Mouse (Mus musculus): ENCODE data around the gene Trem2.

DNA sequence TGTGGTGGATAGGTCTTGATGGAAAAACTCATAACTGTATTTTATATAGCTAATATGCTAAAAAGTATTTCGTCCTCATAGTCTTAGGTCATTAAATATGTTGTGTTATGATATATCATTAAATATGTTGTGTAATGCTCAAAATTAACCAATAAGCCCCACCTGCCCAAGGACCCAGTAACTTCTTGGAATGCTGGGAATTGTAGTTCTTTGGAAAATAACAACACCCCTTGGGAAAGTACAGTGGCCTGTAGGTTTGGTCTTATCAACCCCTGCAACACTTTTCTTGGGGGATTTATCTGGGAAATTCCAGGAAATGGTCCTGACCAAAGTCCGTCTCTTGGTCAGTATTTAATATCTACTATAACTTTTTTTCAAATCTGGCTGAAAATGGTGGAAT lies 3.1 kb upstream of the Trem2 start:
- TF ChIP-seq POLR2A (IDR thresholded peaks at IDR 0.05; ENCODE audit: extremely low read depth, insufficient read depth, low read length) (no peak), CTCF (IDR thresholded peaks at IDR 0.05; ENCODE audit: low read depth, low read length) (no peak)
